Mouse (Mus musculus): ENCODE measurements around the gene Col6a4. TPM values are rescaled to one million over a fixed set of nuclear protein-coding genes. Genes with fewer than 3 reads are reported as not detected.

The Col6a4 gene
- polyA plus RNA-seq, 1 experiment from 2014 or later = not detected

DNA sequence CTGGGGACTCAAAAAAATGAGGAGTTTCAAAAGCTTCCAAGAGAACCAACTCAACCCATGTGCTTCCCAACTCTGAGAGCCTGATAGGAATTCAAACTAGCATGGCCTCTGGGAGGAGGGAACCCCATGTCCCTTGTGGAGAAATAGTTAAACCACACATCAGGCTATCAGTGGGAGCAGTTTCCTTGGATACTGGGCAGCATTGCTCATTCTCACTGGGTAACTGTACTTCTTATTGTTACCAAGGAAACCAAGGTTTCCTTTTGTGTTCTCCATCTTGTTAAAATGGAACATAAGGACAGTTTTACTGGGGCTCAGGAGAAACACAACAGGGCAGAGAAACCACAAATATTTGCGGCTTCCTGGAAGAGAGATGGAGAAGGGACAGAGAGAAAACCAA lies 146.8 kb downstream of the Col6a4 start:
- Histone ChIP-seq H3K4me3 (replicated peaks) (no peak overlapping the region), H3K4me1 (replicated peaks) (no peaks in the 10 kb centered on the region), H3K27ac (no peak overlapping the region), H3K27me3 (no peaks in the 10 kb centered on the region), H3K4me2 (no peak overlapping the region), H3K9ac (no peak overlapping the region), H3K36me3 (no peaks in the 10 kb centered on the region), H3K9me3 (replicated peaks) (no peaks in the 10 kb centered on the region)
- ATAC-seq (ENCODE audit: low read depth) = no peak
- DNase-seq = no peak
- 72% methylated on average over 1 of the region's 1 CpGs for WGBS (ENCODE audit: insufficient replicate concordance)

DNA sequence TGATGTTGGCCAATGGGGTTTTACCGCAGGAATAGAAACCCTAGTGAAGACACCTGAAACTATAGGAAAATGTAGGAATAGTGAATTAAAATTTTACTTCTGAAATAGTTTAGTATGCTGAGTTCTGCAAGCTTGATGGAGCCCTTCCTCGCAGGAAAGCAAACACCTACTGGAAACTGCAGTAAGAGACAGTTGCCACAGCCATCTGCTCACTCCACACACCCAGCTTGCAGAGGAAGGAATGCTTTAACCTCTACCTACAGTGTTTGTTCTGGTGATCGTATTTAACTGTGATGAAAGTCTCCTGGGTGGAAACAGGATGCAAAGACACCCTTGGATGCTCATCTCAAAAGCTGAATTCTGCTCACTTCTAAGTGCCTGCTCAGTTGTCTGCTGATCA lies 149.0 kb downstream of the Col6a4 start:
- no peak for DNase-seq
- 51% methylated on average over 3 of the region's 3 CpGs for WGBS (ENCODE audit: insufficient replicate concordance)
- no peak overlapping the region for H3K27ac ChIP-seq

More for the DNA sequence above, 149.0 kb downstream of the Col6a4 start:
- Histone ChIP-seq H3K9me3 (replicated peaks) (no peaks in the 10 kb centered on the region), H3K4me2 (no peak overlapping the region), H3K9ac (no peak overlapping the region), H3K4me3 (replicated peaks) (no peak overlapping the region), H3K36me3 (no peaks in the 10 kb centered on the region), H3K27me3 (no peaks in the 10 kb centered on the region), H3K4me1 (replicated peaks) (no peaks in the 10 kb centered on the region)
- ATAC-seq (ENCODE audit: low read depth) = no peak

Other genes starting within 250 kb of the Col6a4 start
- 0.01 and 0.05 TPM in 2 replicates for gene Col6a5, start 136.1 kb downstream of the Col6a4 start, polyA plus RNA-seq (2015; fragmentation: Nextera tagmentation; extraction: Ambion mirVana)
- gene Glyctk, start 61.4 kb upstream of the Col6a4 start, polyA plus RNA-seq (2015; fragmentation: Nextera tagmentation; extraction: Ambion mirVana) = 14.8 and 15.5 TPM in 2 replicates
- 7.8 and 7.9 TPM in 2 replicates for gene Wdr82, start 74.1 kb upstream of the Col6a4 start, polyA plus RNA-seq (2015; fragmentation: Nextera tagmentation; extraction: Ambion mirVana)
- 10.0 and 12.1 TPM in 2 replicates for gene Ppm1m, start 103.0 kb upstream of the Col6a4 start, polyA plus RNA-seq (2015; fragmentation: Nextera tagmentation; extraction: Ambion mirVana)
- gene Twf2, start 106.3 kb upstream of the Col6a4 start, polyA plus RNA-seq (2015; fragmentation: Nextera tagmentation; extraction: Ambion mirVana) = 25.6 and 26.3 TPM in 2 replicates
- gene Tlr9, start 125.8 kb upstream of the Col6a4 start, polyA plus RNA-seq (2015; fragmentation: Nextera tagmentation; extraction: Ambion mirVana) = 0.07 TPM in 1 of 2 replicates, not detected in the other
- 37.7 and 43.7 TPM in 2 replicates for gene Alas1, start 151.9 kb upstream of the Col6a4 start, polyA plus RNA-seq (2015; fragmentation: Nextera tagmentation; extraction: Ambion mirVana)
- 27.4 and 27.8 TPM in 2 replicates for gene Poc1a, start 184.3 kb upstream of the Col6a4 start, polyA plus RNA-seq (2015; fragmentation: Nextera tagmentation; extraction: Ambion mirVana)